Mouse (Mus musculus) c-Kit-positive CD71-positive TER-119-negative erythroid progenitor cells, embryonic 14.5 days (primary cell): Measurements from ENCODE around the gene Egln1.

Experiments used
- DNase-seq: peaks from one replicate; pipeline ENCODE4 v3.0.0-alpha.2; 2013; ENCODE audit warnings: low read depth

Gene Egln1

DNA sequence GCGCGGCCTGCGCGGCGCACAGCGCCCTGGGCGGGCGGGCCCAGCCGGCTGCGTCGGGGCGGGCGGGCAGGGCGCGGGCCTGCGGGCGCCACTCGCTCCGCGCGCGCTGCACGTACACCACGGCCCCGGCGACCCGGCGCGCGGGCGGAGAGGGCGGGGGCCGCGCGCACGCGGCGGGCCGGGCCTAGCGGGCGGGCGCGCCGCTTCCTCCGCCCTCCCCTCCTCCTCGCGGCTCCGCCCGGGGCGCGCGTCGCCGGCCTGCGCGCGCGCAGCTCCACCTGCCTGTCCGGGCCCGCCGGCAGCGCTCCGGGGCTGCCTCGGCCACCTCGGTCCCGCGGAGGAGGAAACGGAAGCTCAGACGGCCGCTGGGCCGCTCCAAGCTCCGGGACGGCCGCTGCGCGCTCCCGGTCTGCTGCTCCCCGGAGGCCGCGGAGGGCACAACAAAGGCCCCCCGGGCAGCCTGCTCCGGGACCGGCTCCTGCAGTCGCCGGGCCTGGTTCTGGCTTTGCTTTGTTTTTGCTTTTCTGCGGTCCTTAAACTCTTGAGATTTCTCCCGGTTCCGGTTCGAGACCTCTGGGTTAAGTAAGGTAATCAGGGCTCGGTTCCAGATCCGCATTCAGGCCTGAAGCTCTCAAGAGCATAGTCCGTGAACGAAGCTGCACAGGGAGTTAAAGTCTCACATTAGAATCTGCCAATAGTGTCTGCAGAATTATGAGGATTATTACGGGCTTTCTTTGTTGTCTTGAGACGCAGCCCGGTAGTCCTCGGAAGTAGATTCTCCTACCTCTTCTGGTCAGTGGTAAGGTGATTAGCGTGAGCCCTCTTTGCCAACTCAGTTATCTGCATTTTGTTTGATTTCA, at the start of gene Egln1:
Egln1 (minus strand) TSS at position 116 of the 860 bp plus-strand sequence.
- DNase-seq: peak; percentile 44

DNA sequence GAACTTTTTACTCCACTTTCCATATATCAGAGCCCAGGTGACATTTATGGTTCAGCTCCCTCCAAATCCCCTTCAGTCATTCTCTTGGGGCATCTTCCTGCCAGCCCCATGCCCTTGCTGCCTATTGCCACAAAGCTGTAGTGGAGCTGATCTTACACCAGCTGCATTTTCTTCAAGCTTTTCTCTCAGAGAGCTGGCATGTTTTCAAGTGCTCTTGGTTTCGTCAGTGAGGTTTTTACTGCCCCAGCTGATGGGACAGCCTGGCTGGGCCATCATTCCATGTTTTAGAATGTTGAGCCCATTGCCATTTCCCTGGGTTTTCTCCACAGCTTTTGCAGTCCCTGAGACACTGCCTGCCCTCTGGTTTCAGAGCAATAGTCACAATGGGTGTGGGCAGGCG, 46.7 kb upstream of the Egln1 start:
- DNase-seq: no peak

DNA sequence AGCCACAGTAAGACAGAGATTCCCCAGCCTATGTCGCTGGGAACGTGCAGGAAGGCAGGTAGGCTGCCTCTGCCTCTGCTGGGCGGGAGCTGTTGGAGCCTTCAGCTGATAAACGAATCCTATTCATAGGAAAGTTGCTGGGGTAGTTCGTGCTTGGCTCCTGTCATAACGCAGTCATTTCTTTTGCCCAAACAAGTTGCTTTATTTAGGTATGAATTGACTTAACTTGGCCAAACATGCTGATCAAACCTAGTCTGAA, 42.5 kb upstream of the Egln1 start:
- DNase-seq: no peak

GRCm38 (mm10) chr8:124990923-124991667, 42.0 kb upstream of the Egln1 start:
- no peak for DNase-seq

- no peak for DNase-seq
These were observed 31.7 kb upstream of the Egln1 start for GRCm38 (mm10) chr8:124980828-124981227.

- DNase-seq: no peak
These were observed 30.9 kb upstream of the Egln1 start for GRCm38 (mm10) chr8:124980036-124980435.

DNA sequence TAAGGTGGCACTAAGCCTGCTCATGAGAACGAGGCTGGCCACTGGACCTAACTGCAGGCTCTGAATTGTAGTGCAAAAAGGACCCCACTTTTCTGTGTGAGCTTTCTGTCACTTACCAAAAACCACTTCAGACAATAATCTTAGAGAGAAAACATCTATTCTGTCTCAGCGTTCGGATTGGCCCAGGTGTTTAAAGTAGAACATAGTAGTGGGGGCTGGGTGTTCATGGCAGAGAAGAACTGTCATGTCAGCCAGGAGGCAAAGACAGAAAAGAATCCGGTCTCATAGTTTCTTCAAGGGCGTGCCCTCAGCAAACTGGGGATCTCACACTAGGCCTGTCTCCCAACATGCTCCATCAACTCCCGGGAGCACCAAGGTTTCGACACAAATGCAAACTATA, 28.9 kb upstream of the Egln1 start:
- no peak for DNase-seq

DNA sequence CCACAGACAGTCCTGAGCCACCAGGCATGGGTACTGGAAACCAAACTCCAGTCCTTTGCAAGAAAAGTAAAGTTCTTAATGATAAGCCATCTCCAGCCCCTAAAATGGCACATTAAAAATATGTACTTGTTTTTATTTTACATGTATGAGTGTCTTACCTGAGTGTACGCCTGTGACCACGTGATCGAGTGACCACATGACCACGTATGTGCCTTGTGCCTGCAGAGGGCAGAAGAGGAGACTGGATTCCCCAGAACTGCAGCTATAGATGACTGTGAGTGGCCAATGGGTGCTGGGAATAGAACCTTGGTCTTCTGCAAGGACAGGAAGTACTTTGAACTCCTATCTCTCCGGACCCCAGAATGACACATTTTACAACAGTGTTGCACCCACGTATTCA, 27.1 kb upstream of the Egln1 start:
- no peak for DNase-seq

DNA sequence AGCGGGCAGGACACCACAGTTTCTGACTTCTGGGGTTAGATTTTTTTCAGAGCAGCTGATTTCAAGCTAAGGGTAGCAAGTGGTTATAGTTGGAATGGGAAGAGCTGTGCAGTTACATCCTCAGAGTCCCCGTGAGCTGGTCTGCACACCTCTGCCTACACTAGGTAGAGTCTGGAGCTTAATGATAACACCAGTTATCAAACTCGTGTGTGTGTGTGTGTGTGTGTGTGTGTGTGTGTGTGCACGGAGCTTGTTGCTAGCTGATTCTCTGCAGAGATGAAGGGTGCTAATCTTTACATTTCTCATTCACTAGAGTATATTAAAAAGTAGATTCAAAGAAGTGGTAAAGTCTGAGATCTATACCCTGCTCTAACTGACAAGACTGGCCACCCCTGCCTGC, 25.1 kb upstream of the Egln1 start:
- no peak for DNase-seq

DNA sequence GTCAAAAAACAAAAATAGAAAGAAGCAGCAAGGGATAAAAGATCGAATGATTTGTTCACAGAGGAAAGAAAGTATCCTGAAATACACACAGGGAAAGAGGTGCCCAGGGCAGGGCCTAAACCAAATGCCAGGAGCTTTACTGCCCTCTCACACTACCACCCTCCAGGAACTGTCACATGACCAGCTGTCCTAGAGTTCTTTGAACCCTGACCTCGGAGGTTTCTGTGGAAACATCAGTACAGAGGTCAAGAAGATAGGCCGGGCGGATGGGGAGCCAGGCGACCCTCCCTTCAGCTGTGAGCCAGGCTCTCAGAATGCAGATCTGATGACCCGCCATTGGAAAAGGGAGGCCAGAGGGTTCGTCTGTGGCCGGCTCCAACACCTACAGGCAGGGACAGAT, 24.1 kb upstream of the Egln1 start:
- DNase-seq: no peak

- DNase-seq: no peak
These were observed 21.3 kb upstream of the Egln1 start for GRCm38 (mm10) chr8:124970312-124970933.

DNA sequence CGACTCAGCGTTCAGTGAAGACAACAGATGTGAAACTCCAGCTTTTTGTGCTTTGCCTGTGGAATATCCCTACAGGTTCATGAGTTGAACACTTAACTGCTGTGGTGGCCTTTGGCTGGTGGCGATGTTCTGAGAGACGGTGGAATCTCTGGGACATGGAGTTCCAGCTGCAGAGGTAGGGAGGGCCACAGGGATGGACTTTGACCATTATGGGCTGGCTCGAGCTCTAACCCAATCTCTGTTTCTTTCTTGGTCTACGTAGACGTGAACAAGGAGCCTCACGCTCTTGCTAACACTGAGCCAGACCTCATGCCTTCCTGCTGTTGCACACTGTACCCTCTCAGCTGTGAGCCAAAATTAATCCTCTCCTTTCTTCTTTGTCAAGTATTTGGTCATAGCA, 15.8 kb upstream of the Egln1 start:
- no peak for DNase-seq

GRCm38 (mm10) chr8:124963246-124963645, 14.1 kb upstream of the Egln1 start:
- DNase-seq: no peak

- no peak for DNase-seq
These were observed 11.2 kb upstream of the Egln1 start for GRCm38 (mm10) chr8:124960226-124960880.

GRCm38 (mm10) chr8:124959462-124960225, 10.5 kb upstream of the Egln1 start:
- no peak for DNase-seq

DNA sequence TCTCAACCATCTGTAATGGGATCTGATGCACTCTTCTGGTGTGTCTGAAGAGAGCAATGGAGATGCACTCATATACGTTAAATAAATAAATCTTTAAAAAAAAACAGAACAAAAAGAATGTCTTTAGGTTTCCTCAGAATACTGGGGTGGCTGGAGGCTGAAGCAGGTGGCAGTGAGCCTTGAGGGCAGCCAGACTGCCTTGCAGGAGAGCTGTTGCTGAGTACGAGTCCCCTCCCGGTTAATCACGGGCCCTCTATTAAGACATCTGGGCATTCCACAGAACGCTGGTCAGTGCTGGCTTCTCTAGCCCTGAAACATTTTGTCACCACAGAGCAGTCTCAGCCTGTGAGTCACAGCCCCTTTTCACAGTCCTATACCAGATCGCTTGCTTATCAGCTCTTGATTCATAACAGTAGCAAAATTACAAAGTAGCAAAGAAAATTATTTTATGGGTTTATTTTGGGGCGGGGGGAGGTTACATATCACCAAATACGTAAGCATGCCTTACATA, 5.5 kb upstream of the Egln1 start:
- DNase-seq: no peak

GRCm38 (mm10) chr8:124953188-124953587, 4.1 kb upstream of the Egln1 start:
- DNase-seq: no peak

DNA sequence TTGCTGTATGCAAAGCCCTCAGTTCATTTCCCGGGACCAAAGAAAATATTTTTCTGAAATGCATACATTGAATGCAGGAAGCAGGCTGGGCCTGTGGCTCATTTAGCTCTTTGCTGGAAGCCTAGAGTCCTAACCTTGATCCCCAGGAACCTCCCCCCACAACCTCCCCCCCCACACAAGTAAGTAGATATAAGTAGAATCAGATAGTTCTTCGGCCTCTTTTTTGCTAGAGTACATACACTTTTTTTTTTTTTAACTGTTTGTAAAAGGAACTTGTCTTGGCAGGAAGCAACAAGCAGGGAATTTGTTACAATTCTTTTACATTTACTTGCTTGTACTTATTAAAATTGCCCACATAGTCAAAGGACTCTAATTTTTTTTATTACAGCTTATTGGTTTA, 1.7 kb upstream of the Egln1 start:
- DNase-seq: no peak

GRCm38 (mm10) chr8:124950069-124950456, 939 bp upstream of the Egln1 start:
- no peak for DNase-seq

GRCm38 (mm10) chr8:124948733-124949111, 402 bp downstream of the Egln1 start:
- DNase-seq: no peak

DNA sequence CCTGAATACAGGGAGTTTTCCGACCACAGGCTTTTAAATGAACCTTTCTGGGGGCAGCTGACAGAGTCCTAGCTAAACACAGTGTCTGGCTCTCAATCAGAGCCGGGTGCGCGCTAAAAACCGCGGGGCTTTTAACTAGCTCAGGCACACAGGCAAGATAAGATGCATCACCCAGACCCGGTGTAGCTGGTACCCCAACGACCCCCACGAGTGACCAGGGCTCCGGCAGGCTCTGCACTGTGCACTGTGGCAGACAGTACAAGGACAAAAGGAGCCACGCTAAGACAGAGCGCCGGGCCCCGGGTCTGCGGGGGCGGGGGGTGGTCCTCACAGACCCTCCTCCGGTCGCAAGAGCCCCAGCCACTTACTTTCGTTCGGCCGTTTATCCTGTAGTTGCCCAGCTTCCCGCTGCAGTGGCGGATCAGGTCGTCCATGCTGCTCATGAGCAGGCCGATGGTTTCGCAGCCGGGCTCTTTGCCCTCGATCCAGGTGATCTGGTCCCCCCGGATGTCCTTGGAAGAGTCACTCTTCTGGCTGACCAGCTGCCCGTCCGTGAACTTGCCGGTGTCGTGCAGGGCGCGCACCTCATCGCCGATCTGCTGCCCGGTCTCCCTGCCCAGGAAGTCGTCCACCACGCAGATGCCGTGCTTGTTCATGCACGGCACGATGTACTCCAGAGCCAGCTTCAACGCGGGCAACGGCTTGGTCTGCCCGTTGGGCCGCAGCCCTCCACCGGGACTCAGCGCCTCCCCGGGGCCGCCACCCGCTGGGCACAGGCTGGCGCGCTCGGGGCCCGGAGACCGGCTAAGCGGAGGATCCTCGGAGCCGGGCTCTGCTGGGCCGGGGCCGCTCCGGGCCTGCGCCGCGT, 1.0 kb downstream of the Egln1 start:
- no peak for DNase-seq
